Mouse (Mus musculus): Measurements from ENCODE around the gene Ube2q2. TPM values are rescaled to one million over a fixed set of nuclear protein-coding genes. Genes with fewer than 3 reads are reported as not detected.

The Ube2q2 gene
- polyA plus RNA-seq, 1 experiment from 2014 or later = 26.1 TPM

DNA sequence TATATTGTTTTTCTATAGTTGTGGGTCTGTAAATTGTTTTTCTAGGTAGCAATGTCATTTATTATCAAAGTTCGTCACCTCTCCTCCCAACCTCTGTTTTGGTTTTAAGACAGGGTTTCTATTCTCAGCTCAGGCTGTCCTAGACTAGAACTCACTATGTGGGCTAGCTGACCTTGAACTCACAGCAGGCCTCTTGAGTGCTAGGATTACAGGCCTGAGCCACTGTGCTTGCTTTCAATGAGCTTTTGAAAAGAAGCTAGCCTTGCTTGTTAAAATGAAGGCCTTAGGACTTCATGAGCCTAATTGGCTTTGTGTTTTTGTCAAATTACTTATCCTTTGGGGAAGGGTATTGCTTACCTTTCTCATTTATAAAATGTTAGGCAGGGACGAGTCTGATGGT is 25.6 kb downstream of the Ube2q2 start:
- Histone ChIP-seq H3K4me1 (replicated peaks) (peaks cover 9% of the 10 kb centered on the region; the same call in 1 of the 2 replicates), H3K4me3 (no peak overlapping the region), H3K9ac (no peak overlapping the region), H3K27me3 (no peaks in the 10 kb centered on the region), H3K27ac (no peak overlapping the region), H3K36me3 (no peaks in the 10 kb centered on the region; the same call in 1 of the 2 replicates), H3K9me3 (replicated peaks) (no peaks in the 10 kb centered on the region), H3K4me2 (no peak overlapping the region)
- 73% methylated on average over 2 of the region's 2 CpGs for WGBS
- ATAC-seq (replicated peaks; ENCODE audit: insufficient number of reproducible peaks, insufficient read depth, low FRiP score, low read depth) = no peak

DNA sequence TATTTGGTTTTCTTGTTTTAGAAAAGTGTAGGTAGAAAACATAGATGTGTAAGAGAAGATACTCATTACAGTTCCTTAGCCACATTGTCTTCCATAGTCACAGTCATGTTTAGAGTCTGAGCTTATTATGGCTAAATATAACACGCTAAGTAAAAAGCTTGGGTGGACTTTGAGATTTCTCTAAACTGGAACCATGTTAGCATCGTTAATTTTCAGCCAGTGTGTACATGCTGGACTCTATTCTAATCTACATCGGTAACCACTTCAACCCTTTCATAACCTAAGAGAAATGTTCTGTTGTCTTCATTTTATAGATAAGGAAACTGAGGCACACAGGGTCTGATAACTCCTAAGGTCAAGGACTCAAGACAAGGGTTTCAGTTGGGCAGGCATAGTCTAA is 47.2 kb downstream of the Ube2q2 start:
- Histone ChIP-seq H3K27me3 (no peaks in the 10 kb centered on the region), H3K4me1 (replicated peaks) (peaks cover 3% of the 10 kb centered on the region; the same call in 1 of the 2 replicates), H3K9ac (no peak overlapping the region), H3K36me3 (peaks cover 8% of the 10 kb centered on the region), H3K4me2 (no peak overlapping the region), H3K9me3 (replicated peaks) (no peaks in the 10 kb centered on the region), H3K4me3 (no peak overlapping the region), H3K27ac (no peak overlapping the region)
- 85% methylated on average over 3 of the region's 3 CpGs for WGBS
- no peak for ATAC-seq (replicated peaks; ENCODE audit: insufficient number of reproducible peaks, insufficient read depth, low FRiP score, low read depth)

DNA sequence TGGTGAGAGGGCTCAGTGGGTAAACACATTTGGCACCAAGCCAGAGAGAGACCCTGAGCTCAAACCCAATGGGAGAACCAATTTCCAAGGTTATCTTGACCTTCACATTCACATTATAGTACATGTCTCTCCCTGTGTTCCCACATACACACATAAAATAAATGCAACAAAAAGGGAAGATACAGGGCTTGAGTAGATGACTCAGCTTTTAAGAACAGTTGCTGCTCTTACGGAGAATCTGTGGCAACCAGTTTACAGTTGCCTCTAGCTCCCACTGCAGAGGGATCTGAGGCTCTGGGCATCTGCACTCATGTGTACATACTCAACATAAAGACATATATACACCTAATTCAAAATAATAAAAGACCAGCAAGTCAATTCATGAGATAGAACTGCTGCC is 49.6 kb downstream of the Ube2q2 start:
- Histone ChIP-seq H3K9ac (no peak overlapping the region), H3K9me3 (replicated peaks) (no peaks in the 10 kb centered on the region), H3K4me2 (no peak overlapping the region), H3K36me3 (peaks cover 9% of the 10 kb centered on the region), H3K4me1 (replicated peaks) (peaks cover 3% of the 10 kb centered on the region; the same call in 1 of the 2 replicates), H3K4me3 (no peak overlapping the region), H3K27ac (no peak overlapping the region), H3K27me3 (no peaks in the 10 kb centered on the region)
- no peak for ATAC-seq (replicated peaks; ENCODE audit: insufficient number of reproducible peaks, insufficient read depth, low FRiP score, low read depth)
- 95% methylated on average over 1 of the region's 1 CpGs for WGBS

DNA sequence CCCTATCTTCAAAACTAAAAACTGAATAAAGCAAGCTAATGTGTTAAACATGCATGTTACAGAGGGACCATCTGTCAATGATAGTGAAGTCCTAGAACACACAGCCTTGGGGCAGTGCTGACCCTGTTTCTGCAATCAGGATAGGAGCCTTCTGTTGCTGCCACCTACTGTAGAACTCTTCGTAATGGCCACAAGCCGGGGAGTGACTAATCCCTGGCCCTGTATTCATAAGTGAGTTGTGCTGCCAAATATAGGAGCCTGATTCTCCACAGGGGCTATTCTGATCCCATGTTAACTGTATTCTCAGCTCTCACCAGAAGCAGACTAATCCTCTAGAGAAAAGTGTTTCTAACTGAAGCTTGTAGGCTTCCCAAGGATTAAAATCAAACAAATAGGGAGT is 50.7 kb downstream of the Ube2q2 start:
- 45% methylated on average over 2 of the region's 2 CpGs for WGBS
- Histone ChIP-seq H3K9me3 (replicated peaks) (no peaks in the 10 kb centered on the region), H3K9ac (no peak overlapping the region), H3K36me3 (peaks cover 7% of the 10 kb centered on the region), H3K4me1 (replicated peaks) (peaks cover 3% of the 10 kb centered on the region; the same call in 1 of the 2 replicates), H3K4me2 (no peak overlapping the region), H3K4me3 (no peak overlapping the region), H3K27me3 (no peaks in the 10 kb centered on the region), H3K27ac (peak overlapping the region; percentile 45)
- ATAC-seq (replicated peaks; ENCODE audit: insufficient number of reproducible peaks, insufficient read depth, low FRiP score, low read depth) = no peak

DNA sequence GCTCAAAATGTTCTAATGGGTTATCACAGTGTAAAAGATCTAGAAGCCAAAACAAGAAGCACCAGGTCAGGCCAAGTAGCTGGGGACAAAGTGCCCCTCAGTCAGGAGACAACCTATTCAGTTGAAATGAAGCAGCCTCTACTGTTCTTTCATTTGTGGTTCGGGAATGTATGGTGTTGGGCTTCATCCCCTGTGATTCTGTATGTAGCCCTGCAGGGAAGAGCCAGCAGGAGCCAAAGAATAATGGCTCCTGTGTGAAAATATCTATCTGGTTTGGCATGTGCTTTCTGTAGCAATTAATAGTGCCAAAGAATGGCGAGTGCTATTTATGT is 59.8 kb downstream of the Ube2q2 start:
- peak overlapping the region; percentile 89 for H3K27ac ChIP-seq
- peak overlapping the region; percentile 83 for H3K4me2 ChIP-seq
- WGBS = 3% methylated on average over 2 of the region's 2 CpGs
- H3K9me3 ChIP-seq (replicated peaks) = no peaks in the 10 kb centered on the region
- no peaks in the 10 kb centered on the region for H3K36me3 ChIP-seq
- peak overlapping the region; percentile 86 for H3K9ac ChIP-seq
- no peak for ATAC-seq (replicated peaks; ENCODE audit: insufficient number of reproducible peaks, insufficient read depth, low FRiP score, low read depth)
- H3K27me3 ChIP-seq = no peaks in the 10 kb centered on the region
- peaks cover 20% of the 10 kb centered on the region for H3K4me1 ChIP-seq (replicated peaks)
- H3K4me3 ChIP-seq = peak overlapping the region; percentile 83

DNA sequence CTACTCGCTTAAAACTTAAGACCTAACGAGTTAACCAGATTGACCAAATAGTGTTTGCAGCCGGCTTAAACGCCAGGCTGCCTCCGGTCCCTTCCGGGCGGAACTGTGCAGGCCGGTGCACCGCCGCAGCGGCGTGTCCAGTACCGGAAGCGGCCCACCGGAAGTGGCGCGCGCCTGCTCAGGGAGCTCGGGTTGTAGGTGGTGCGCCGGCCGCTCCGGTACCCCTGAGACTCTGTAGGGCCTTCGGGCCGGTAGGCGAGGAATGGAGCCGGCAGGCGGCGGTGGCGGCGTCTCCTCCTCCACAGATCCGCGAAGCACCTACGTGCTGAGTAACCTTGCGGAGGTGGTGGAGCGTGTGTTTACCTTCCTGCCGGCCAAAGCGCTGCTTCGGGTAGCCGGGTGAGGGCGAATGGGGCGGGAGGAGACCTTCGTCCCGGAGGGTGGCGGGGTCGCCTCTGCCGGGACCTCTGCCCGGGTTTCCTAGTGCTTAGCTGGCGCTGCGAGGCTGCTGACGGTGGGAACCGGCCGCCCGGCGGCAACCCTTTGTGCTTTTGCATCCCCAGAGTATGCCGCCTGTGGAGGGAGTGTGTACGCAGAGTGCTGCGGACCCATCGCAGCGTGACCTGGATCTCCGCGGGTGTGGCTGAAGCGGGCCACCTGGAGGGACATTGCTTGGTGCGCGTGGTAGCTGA is 60.3 kb downstream of the Ube2q2 start, which contains the start of gene Fbxo22:
Gene Fbxo22 (plus strand): TSS at position 136 of the 692 bp plus-strand sequence.
- peak; percentile 95 for ATAC-seq (replicated peaks; ENCODE audit: insufficient number of reproducible peaks, insufficient read depth, low FRiP score, low read depth)
- no peaks in the 10 kb centered on the region for H3K9me3 ChIP-seq (replicated peaks)
- peak within 1 kb of the TSS; percentile 83 for H3K4me2 ChIP-seq
- H3K4me3 ChIP-seq = peak within 1 kb of the TSS; percentile 83
- H3K36me3 ChIP-seq = peaks cover 1% of the 10 kb centered on the region; the same call in 1 of the 2 replicates
- H3K27ac ChIP-seq = peak within 1 kb of the TSS; percentile 89
- WGBS = under 1% methylated on average over 65 of the region's 65 CpGs
- no peaks in the 10 kb centered on the region for H3K27me3 ChIP-seq
- H3K9ac ChIP-seq = peak within 1 kb of the TSS; percentile 86
- peaks cover 20% of the 10 kb centered on the region for H3K4me1 ChIP-seq (replicated peaks)

DNA sequence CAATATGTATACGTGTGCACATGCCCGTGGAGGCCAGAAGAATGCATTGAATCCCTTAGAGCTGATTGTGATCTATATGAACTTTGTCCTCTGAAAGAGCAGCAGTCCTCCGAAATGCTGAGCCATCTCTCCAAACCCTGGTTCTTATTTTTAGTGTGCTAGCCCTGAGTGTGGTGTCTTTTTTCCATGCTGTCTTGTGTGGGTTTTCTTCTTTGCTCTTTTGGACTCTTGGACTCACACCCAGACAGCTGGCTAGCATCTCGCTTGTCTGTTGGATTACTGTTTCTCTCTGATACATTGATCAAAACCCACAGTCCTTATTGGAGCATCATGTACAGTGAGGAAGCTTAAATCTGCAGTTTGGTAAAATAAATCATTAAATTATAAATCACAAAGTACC is 63.0 kb downstream of the Ube2q2 start:
- Histone ChIP-seq H3K27me3 (no peaks in the 10 kb centered on the region), H3K4me2 (peak overlapping the region; percentile 0; the same call in 1 of the 2 replicates), H3K4me3 (no peak overlapping the region), H3K9ac (no peak overlapping the region), H3K36me3 (peaks cover 28% of the 10 kb centered on the region), H3K27ac (no peak overlapping the region), H3K4me1 (replicated peaks) (peaks cover 20% of the 10 kb centered on the region), H3K9me3 (replicated peaks) (no peaks in the 10 kb centered on the region)
- ATAC-seq (replicated peaks; ENCODE audit: insufficient number of reproducible peaks, insufficient read depth, low FRiP score, low read depth) = no peak
- WGBS = 59% methylated on average over 4 of the region's 4 CpGs

DNA sequence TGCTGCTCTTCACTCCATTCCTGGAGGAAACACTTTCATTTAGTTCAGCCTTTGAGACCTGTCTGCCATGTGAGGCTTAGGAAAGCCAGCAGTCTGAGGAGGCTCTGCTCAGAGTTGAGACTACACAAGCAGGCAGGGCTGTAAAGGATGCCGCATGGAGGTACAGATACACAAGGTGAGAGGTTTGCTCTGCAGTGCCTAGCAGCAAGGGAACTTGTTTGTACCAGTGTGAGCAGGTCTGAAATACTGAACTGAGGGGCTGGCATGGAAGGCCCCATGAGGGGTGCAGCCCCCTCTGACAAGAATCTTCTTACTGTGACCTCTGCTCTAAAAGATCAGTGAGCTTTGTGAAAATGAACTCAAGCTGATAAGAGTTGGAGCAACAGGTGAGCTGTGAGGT is 64.7 kb downstream of the Ube2q2 start:
- Histone ChIP-seq H3K4me1 (replicated peaks) (peaks cover 15% of the 10 kb centered on the region), H3K9ac (no peak overlapping the region), H3K27ac (no peak overlapping the region), H3K4me3 (no peak overlapping the region), H3K9me3 (replicated peaks) (no peaks in the 10 kb centered on the region), H3K36me3 (peaks cover 46% of the 10 kb centered on the region), H3K27me3 (no peaks in the 10 kb centered on the region), H3K4me2 (no peak overlapping the region)
- 86% methylated on average over 1 of the region's 1 CpGs for WGBS
- ATAC-seq (replicated peaks; ENCODE audit: insufficient number of reproducible peaks, insufficient read depth, low FRiP score, low read depth) = no peak

DNA sequence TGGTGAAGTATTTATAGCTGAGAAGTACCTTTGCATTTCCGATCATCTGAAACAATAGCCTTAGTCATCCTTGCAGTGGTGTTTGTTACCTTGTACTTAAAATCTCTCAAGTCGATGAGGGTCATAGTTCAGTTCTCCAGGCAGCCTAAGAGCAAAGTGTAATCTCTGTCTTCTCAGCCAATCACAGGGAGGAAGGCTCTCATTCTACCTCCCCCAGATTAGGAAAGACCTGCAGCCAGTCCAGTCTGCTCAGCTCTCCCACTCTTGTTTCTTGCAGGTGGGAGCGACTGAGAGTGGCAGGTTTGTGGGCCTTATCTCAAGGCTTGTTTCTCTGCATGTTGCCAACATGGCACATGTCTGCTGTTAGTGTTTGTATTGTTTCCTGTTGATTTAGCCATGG is 66.4 kb downstream of the Ube2q2 start:
- H3K4me1 ChIP-seq (replicated peaks) = peaks cover 5% of the 10 kb centered on the region
- H3K4me2 ChIP-seq = no peak overlapping the region
- no peak overlapping the region for H3K4me3 ChIP-seq
- H3K9ac ChIP-seq = no peak overlapping the region
- H3K27ac ChIP-seq = no peak overlapping the region
- 85% methylated on average over 3 of the region's 3 CpGs for WGBS
- H3K36me3 ChIP-seq = peaks cover 60% of the 10 kb centered on the region
- no peaks in the 10 kb centered on the region for H3K27me3 ChIP-seq
- no peaks in the 10 kb centered on the region for H3K9me3 ChIP-seq (replicated peaks)
- no peak for ATAC-seq (replicated peaks; ENCODE audit: insufficient number of reproducible peaks, insufficient read depth, low FRiP score, low read depth)

DNA sequence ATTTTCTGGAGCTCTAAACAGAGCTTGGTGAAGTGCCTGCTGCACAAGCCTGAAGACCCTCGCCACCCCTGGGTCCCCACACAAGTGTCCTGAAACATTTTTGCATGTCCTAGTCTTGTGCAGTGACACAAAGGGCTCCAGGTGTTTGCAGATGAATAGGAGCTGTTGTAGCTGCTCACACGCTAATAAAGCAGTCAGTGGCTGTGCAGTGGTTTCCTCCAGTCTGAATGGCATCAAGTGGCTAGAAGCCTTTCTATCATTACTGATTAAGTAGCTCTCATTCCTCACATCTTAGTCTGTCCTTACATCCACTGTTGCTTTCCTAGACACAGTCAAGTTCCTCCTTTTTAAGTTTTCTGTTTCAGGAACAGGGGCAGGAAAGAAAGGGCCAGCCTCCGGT is 67.0 kb downstream of the Ube2q2 start:
- H3K9ac ChIP-seq = no peak overlapping the region
- 88% methylated on average over 3 of the region's 3 CpGs for WGBS
- no peaks in the 10 kb centered on the region for H3K27me3 ChIP-seq
- H3K27ac ChIP-seq = no peak overlapping the region
- H3K9me3 ChIP-seq (replicated peaks) = no peaks in the 10 kb centered on the region
- H3K4me2 ChIP-seq = no peak overlapping the region
- peaks cover 66% of the 10 kb centered on the region for H3K36me3 ChIP-seq
- no peak for ATAC-seq (replicated peaks; ENCODE audit: insufficient number of reproducible peaks, insufficient read depth, low FRiP score, low read depth)
- peaks cover 5% of the 10 kb centered on the region for H3K4me1 ChIP-seq (replicated peaks)
- H3K4me3 ChIP-seq = no peak overlapping the region

DNA sequence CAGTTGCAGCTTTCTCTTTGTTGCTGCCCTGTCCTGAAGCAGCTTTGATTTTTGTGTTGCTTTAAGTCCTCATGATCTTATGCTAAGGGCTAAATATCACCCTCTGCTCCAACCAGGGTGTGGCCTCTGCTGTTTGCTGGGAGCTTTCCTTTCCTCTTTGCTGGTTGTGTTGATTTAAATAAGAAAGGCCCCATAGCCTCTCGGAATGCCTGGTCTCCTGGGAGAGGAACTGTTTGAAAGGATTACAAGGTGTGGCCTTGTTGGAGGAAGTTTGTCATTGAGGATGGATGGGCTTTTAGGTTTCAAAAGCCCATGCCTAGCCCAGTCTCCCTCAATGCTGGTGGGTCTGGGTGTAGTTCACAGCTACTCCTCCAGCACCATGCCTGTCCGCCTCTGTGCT is 67.4 kb downstream of the Ube2q2 start:
- peaks cover 3% of the 10 kb centered on the region for H3K4me1 ChIP-seq (replicated peaks)
- no peak overlapping the region for H3K27ac ChIP-seq
- no peaks in the 10 kb centered on the region for H3K9me3 ChIP-seq (replicated peaks)
- 79% methylated on average over 2 of the region's 2 CpGs for WGBS
- H3K36me3 ChIP-seq = peaks cover 71% of the 10 kb centered on the region
- H3K4me3 ChIP-seq = no peak overlapping the region
- no peak for ATAC-seq (replicated peaks; ENCODE audit: insufficient number of reproducible peaks, insufficient read depth, low FRiP score, low read depth)
- H3K9ac ChIP-seq = no peak overlapping the region
- no peaks in the 10 kb centered on the region for H3K27me3 ChIP-seq
- no peak overlapping the region for H3K4me2 ChIP-seq

DNA sequence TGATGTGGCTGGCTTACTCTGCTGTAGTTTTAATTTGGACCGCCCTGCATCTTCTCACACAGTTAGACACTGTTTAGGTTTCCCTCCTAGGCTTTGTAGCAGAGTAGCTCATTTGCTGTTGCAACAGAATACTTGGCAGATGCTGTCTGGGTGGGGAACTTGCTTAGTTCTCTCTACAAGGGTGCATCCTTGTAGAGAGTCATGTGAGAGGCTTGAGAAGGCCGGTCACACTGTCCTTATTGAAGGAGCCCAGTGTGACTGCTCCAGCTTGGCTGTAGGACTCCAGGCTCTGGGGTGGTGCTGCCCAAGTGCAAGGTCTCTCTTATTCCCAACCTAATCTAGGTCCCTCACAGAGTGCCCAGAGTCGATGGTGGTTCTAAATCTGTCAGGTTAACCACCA is 68.7 kb downstream of the Ube2q2 start:
- H3K4me1 ChIP-seq (replicated peaks) = no peaks in the 10 kb centered on the region
- H3K9ac ChIP-seq = no peak overlapping the region
- H3K9me3 ChIP-seq (replicated peaks) = no peaks in the 10 kb centered on the region
- H3K4me2 ChIP-seq = no peak overlapping the region
- WGBS = 88% methylated on average over 3 of the region's 3 CpGs
- no peak for ATAC-seq (replicated peaks; ENCODE audit: insufficient number of reproducible peaks, insufficient read depth, low FRiP score, low read depth)
- H3K4me3 ChIP-seq = no peak overlapping the region
- no peak overlapping the region for H3K27ac ChIP-seq
- H3K27me3 ChIP-seq = no peaks in the 10 kb centered on the region
- peaks cover 84% of the 10 kb centered on the region for H3K36me3 ChIP-seq

Measured in heart, embryonic 15.5 days (tissue).